Mouse (Mus musculus): Measurements from ENCODE around the gene Dennd2d.

Gene Dennd2d

DNA sequence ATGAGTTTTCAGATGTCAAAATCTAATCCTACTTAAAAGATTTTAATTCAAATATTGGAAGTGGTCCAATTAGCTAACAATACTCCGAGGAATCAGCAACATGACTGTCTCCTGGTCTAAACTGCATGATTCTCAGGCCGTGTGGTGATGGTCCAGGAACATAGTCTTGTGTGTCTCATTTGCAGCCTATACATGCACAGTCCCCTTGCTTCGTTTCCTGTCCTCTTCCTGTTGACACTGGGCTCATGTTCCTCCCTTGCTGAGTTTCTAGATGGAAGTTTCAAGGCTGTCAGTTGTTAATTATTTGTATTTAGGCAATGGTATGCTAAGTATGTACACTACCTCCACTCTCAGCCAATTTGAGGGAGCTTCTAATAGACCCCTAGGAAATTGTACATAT lies 14.8 kb downstream of the Dennd2d start:
- DNase-seq, result no peak

DNA sequence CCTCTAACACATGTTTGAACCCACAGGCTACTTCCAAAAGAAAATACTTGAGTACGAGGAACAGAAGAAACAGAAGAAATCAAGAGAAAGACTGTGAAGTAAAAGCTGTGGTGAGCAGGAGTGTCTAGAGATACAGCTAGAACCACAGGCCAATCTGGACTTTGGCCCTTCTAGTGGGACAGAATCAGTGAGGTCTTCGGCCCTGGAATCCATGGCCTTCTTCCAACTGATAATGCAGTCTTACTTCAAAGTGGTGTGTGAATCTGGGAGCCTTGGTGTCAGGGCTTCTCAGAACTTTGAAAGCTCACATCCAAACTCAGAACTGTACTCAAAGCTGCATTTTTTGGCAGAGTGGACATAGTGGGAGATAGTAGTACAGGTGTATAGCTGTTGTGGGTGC lies 18.3 kb downstream of the Dennd2d start:
- no peak for DNase-seq

DNA sequence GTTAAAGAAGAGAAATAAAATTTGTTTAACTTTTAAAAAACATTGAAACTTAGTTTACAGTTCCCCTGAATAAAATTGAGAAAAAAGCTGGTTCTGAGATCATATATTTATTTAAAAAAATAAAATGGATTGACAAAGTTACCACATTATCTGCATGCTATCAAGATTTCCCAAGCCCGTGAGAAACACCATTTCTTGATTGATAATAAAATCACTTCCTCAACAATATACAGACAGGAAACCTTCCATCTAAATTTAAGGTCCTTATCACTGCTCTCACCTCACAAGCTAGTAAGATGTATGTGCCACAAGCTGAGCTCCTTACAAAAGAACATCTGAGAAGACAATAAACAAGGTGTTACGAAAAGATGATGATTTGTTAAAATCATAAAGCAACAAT lies 20.7 kb downstream of the Dennd2d start:
- no peak for DNase-seq

DNA sequence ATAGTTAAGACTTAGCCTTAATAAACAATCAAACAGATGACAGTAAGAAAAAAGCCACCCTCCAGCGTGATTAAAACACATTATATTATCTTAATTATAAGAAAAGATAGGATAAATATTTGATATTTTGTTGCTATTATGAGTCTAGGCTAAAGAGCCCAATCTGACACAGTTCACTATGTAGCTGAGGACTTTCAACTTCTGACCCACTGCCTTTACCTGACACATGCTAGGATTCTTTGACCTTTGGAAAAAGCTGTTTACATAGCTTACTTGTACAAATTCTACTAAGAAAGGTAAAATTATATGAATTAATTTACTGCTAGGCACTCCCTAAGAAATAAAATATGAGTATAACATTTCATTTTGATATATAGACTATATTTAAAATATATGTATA lies 28.5 kb downstream of the Dennd2d start:
- DNase-seq, result no peak

DNA sequence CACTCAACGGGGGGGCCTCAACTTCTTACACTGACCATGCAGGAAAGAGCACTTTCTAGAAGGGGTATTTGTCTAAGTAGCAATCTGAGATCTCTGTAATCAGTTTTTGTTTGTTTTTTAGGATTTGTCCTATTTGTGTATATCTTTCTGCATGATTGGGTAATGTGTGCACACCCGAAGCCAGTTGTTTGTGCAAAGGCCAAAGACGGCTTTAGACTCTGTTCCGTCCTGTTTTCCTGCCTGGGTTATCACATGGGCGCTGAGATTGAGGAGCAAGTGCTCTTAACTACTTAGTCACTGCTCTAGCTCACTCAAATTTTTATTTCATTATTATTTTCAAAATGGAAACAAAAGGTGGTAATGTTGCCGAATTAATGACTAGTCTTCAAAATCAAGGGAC lies 32.8 kb downstream of the Dennd2d start:
- DNase-seq, result no peak

DNA sequence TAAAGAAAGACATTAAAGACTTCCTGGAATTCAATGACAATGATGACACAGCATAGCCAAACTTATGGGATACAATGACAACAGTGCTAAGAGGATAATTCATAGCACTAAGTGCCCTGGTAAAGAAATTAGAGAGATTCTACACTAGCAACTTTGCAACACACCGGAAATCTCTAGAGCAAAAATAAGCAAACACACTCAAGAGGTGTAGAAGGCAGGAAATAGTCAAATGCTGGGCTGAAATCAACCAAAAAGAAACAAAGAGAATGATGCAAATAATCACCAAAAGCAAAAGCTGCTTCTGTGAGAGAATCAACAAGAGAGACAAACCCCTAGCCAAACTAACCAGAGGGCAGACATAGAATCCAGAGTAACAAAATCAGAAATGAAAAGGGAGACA lies 40.5 kb downstream of the Dennd2d start:
- no peak for DNase-seq

DNA sequence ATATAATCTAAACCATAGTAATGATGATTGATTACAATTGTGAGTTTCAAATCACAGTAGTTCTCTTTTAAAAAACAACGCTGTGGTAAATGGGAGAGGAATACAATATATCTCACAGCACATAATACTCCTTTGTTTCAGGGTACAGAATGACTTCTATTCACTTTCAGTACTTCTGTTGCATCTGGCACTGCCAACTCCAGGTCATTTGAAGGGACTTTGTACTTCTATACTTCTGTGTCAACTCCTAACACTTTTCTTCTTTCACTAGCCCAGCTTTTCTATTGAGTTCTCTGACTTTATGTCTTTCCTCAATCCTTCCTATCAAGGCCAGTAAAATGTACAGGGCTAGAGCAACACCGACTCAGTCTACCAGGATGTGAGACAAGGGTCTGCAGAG lies 44.2 kb downstream of the Dennd2d start:
- DNase-seq, result no peak

DNA sequence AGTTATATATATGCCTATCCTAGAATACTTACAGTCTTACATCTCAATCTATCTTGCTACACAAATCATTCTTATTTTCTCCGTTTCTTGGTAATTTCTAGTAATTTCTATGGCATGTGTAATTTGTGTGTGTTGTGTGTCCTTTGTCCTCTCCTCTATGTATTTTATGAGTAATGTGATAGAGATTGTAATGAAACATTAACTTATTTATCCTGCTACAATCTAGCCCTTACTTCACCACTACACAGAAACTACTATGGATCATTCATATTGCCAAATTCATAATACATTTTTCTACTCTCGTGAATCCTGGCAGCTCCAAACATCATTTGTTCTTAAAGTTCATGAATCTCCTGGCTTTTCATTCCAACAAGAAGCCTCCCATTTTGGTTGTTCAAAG lies 45.8 kb downstream of the Dennd2d start:
- no peak for DNase-seq

DNA sequence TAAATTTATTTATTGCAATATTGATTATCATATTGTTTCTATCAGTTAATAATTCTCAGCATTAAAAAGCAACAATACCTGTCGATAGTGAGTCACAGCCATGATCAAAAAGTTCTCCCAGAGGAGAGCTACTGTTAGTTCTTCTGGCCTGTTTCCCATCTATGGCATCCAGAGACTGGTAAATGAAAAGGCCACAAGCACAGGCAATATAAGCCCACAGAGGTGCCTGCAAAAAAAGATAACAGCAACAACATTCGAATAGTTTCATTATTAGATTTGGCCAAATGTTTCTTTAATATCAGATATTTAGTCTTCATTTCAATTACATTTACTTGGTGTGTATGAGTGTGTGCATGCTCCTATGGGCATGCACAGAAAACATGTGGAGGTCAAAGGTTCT lies 51.1 kb downstream of the Dennd2d start:
- no peak for DNase-seq

DNA sequence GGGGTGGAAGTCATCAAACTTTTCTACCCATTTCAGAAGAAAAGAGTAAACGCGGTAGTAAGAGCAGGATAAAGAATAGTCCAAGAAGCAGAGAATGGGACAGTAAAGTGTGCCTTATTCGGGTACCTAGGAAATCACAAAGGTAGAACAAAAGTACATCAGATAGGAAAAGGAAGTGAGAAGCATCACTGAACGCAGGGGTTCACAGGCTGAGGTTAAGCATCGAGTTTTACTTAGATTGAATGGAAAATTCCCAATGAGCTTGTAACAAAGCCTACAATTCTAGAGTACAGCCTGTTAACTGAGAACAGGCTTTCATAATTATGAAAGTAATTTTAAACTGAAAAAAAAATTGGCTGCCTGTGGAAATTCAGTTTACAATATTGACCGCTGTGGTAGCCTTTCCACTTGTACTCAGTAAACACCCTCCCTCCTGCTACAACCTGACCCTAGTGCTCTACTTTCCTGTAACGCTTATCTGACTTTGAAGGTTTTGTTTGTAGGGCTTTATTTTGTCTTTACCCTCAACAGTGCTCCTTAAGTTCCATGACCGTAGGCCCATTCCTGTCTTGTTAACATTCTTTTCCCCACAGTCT lies 62.6 kb downstream of the Dennd2d start:
- DNase-seq, result no peak

DNA sequence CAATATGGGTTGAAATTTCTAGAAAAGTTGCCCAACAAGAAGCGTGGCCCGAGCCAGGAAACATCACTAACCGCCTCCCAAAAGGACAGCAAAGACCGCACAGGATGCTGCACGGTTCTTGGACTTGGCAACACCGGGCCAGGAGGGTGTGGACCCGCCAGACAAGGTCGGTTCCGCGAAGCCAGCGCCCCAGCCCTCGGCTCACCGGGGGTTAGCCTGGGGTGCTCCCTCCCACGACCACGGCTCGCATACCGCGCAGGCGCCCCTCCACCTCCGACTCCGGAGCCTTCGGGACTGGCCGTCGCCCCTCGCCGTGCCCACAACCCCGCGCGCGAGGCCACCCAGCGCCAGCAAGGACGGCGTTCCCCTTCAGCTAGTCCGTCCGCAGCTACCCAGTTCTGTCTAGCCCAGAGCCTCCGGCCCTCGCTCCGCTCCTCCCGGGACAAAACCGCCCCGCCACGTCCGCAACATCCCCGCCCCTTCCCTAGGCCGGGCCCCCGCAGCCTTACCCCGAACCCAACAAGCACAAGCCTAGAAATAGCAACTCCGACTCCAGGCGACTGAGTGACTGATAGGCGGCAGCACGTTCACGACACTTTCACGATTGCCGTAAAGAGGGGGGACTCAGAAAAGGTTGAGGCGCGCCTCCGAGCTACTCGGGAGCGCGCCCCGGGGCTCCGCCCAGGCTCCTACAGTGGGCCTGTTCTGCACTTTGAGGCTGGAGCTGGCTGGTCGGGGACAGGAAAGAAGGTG lies 65.1 kb downstream of the Dennd2d start, which contains the start of the genes Dram2 and Cept1:
TSS of gene Dram2 (plus strand) at position 628 of the 753 bp plus-strand sequence.
TSS of gene Cept1 (minus strand) at position 632 of the 753 bp plus-strand sequence.
- peak; percentile 96 for DNase-seq

DNA sequence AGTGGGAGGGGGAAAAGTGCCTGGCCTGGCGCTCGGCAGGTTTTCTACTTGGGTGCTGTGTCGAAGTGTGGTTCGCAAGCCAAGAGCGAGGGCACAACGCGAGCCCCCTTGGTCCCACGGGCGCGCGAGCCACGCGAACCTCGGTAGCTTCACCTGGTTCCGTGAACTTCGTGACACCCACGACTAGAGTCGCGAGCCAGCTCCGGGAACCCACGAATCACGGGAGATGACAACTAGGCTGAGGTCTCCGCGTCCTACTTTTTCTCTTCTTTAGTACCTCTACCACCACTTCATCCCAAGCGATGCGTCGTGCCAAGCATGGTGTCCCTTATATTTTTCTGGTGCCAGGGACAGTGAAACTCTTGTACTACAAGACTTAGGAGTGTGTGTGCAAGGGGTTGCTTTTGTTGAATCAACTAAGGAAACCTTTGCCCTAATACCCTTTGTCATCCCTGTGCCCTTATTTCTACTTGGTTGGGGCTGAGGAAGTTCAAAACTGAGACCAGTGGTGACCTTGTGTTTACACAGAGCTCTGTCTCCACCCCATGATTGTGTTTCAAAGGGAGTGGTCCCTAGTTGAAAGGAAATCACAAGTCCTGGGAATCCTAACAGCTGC lies 65.8 kb downstream of the Dennd2d start:
- DNase-seq, result no peak

DNA sequence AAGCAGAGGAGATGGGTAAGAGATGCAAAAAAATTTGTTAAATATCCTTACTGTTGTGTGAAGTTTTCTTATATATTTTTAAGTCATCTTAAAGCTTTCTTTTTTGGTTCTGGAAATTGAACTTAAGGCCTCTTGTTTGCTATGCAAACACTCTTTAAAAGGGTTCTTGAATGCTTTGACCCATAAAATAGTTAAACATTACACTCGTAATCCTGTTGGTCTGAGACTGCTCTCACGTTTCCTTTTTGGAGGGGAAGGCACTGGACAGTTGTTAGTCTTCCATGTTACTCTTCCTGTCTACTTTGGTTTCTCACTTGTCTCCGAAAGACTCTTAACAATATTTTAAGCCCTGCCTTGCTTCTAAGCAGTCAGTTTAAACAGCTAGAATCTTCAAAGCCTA lies 66.8 kb downstream of the Dennd2d start:
- peak; percentile 15 for DNase-seq
